Mouse (Mus musculus) heart, postnatal 4 days (tissue): ENCODE results near the gene Rap1b. TPM values are rescaled to one million over a fixed set of nuclear protein-coding genes. Genes with fewer than 3 reads are reported as not detected.
"Not testable (repeated sequence)": the region's sequence is repeated elsewhere in the genome, so short reads cannot be mapped to it uniquely, and the experiment has no call there.

Source experiments
- DNase-seq: peaks from one replicate; pipeline ENCODE4 v3.0.0; 2021
- total RNA-seq, 2 experiments: library from RNA; stranded (reverse); gene quantifications; 2 replicates each; pipeline ENCODE4 v1.2.3; 2021

The Rap1b gene
- total RNA-seq = 100 to 1,000 TPM; 101 to 103 TPM

DNA sequence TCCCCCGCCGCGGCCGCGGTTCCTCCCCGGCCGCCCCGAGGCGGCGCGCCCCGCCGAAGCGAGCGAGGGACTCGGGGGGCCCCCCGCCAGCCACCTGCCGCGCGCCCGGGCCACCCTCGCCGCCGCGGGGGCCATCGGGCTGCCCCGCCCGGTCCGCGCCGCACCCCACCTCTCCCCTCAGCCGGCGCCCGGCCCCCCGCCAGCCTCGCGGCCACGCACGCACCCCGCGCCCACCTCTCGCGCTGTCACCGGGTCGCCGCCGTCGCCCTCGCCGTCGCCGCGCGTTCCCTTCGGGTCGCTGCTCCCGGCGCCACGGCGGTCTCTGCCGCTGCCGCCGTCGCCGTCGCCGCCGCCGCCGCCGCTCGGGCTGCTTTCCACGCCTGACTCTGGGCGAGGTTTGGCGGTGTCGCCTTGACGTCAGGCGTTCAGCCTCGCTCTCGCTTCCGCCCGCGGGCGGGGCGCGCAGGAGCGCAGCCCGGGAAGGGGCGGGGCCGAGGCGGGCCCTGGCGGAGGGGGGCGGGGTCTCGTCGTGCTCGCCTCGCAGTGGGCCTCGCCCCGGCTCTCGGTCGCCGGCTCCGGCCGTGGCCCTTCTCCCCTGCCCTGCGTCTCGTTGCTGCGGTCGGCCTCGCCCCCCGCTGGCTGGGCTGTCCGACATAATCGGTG lies at the start of gene Rap1b:
TSS of gene Rap1b (minus strand) at position 439 of the 663 bp plus-strand sequence.
- peak; percentile 98 for DNase-seq

DNA sequence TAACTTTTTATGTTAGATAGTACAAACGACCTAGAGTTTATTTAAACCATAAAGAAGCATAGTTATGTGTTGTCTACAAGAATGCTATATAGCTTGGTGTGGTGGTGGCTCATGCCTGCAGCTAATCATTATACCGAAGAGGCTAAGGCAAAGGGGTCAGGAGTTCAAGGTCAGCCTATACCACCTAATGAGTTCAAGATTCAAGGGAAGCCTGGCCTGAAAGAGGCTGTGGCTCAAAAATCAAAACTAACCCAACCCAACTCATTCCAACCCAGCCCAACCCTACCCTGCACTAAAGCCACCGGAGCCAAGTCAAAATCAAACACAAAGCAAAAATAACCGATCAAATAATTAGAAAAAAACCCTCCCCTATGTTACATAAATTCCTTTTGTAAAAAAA lies 49.4 kb upstream of the Rap1b start:
- DNase-seq = no peak

- no peak for DNase-seq
These were observed 48.5 kb upstream of the Rap1b start for GRCm38 (mm10) chr10:117894114-117895035.

DNA sequence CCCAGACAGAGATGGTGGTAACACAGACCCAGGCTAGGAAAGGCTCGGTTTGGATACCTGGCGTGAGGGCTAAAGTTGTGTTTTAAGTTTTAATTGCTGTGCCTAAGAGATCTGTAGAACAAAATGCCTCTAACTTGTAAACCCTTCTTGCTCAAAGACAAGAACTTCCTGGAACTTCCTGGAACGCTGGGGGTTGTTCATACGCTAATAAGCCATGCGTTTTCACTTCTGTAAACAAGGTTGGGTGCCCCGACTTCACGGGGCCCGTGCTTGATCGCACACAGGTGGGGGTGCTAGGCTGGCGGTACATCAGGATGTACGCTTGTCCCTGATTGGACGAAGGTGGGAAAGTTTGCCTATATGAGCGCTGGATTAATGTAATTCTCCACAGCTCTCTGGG lies 47.3 kb upstream of the Rap1b start:
- not testable (repeated sequence) for DNase-seq

- no peak for DNase-seq
These were observed 45.5 kb upstream of the Rap1b start for GRCm38 (mm10) chr10:117891327-117891726.

- no peak for DNase-seq
These were observed 43.0 kb upstream of the Rap1b start for GRCm38 (mm10) chr10:117888822-117889221.

DNA sequence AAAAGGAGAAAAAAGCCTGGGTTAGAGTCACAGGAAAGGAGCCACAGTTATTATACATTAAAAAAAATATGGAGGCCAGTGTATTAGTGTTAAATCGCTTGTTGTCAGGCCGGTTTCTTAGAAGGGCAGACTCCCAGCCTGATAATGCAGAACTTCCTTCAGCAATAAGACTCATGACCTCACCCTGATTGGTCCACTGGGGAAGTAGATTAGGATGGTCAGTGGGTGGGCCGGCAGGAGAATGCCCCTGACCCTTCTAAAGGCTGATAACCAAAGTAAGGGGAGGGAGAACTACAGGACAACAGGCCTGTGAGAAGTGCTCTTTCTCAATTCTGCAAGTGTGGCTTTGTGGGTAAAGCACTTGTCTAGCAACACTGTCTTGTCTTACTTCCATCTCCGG lies 39.5 kb upstream of the Rap1b start:
- no peak for DNase-seq

GRCm38 (mm10) chr10:117884760-117885159 lies 38.9 kb upstream of the Rap1b start:
- no peak for DNase-seq

DNA sequence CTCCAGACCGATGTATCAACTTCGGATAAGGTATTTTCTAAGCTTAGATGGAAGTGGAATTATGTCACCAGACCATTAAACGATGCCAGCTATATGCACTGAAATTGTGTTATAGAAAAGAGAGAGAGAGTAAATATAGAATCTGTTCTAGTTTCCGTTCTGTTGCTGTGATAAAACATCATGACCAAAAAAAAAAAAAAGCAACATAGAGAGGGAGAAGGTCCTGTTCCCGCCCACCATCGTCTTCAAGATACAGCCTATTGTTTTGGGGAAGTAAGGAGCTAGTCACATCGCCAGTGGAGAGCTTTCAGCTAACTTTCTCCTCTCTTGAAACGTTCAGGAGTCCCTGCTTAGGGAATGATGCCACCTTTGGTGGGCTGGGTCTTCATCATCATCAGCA lies 37.6 kb upstream of the Rap1b start:
- DNase-seq = no peak

GRCm38 (mm10) chr10:117878628-117879027 lies 32.8 kb upstream of the Rap1b start:
- DNase-seq = no peak

GRCm38 (mm10) chr10:117876801-117877200 lies 31.0 kb upstream of the Rap1b start:
- no peak for DNase-seq

DNA sequence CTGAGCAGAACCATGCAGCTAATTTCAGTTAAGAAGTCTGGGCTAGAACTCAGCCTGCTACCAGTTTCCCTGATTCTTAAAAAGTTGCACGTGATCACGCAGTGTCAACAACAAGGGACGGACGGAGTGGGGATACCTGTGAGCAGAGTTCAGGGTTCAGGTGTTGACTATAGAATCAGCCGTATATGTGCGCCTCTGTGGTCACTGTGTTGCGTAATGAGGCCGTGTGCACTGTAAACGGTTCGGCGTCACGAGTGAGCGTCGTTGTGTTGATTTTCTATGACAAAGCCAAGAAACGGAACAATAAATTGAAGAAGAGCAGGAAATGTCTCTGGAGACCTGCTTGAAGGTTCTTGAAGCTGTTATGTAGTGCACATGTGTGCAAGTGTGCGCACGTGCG lies 30.6 kb upstream of the Rap1b start:
- no peak for DNase-seq

GRCm38 (mm10) chr10:117874936-117875335 lies 29.1 kb upstream of the Rap1b start:
- no peak for DNase-seq

GRCm38 (mm10) chr10:117873952-117874351 lies 28.1 kb upstream of the Rap1b start:
- DNase-seq = no peak

- DNase-seq = no peak
These were observed 26.6 kb upstream of the Rap1b start for GRCm38 (mm10) chr10:117872468-117872867.

DNA sequence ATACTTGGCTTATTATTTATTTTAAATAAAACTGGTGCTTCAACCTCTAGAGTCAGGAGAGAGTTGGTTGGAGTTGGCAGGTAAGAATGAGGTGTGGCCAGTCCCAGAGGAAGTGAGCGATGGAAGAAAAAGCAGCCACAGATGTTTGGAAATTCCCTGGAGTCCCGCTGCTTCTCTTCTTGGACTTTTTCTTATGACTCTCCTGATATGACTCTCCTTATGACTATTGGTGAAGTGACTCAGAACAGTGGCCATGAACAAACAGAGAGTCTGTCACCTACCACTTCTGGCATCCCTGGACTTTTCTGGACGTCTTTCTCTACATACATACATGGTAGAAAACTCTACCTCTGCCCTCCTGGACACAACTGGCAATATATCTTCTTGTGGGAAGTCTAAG lies 21.5 kb upstream of the Rap1b start:
- no peak for DNase-seq

DNA sequence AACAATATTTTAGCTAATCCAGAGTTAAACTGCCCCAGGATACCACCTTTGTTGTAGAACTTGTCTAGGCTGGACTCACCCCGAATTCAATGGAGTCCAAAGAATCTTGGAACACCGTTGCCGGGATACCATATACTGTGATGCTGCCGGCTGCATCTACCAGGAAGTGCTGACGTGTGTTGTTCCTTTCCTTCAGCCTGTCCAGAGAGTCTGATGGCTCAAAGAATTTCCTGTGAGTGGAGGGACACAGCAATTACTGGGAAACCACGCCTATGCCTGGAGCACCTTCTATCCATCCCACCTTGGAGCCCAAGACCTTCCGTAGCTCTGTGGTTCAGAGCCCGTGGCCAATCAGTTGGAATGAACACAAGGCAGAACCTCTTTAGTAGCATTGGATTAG lies 20.8 kb upstream of the Rap1b start:
- DNase-seq = no peak

- DNase-seq = no peak
These were observed 18.9 kb upstream of the Rap1b start for GRCm38 (mm10) chr10:117864695-117865094.

GRCm38 (mm10) chr10:117864251-117864650 lies 18.4 kb upstream of the Rap1b start:
- no peak for DNase-seq

GRCm38 (mm10) chr10:117862014-117862580 lies 16.3 kb upstream of the Rap1b start:
- no peak for DNase-seq

DNA sequence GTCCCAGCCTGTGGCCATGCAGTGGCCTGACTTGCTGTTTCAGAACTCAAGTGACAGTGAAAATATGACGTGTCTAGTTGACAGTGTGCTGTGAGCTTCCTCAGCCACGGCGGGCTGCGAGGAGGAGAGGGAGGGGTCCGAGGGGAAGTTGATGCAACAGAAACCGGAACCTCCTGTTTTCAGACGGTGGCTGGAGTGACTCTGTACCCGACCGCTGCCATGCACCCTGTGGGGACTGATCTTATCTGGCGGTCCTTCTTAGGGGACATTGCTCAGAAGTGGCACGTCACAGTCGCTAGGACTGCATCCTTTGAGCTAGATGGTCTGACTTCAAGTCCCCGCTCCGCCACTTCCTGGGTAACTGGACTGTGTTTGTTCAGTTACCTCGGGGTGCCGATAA lies 15.1 kb upstream of the Rap1b start:
- DNase-seq = no peak

DNA sequence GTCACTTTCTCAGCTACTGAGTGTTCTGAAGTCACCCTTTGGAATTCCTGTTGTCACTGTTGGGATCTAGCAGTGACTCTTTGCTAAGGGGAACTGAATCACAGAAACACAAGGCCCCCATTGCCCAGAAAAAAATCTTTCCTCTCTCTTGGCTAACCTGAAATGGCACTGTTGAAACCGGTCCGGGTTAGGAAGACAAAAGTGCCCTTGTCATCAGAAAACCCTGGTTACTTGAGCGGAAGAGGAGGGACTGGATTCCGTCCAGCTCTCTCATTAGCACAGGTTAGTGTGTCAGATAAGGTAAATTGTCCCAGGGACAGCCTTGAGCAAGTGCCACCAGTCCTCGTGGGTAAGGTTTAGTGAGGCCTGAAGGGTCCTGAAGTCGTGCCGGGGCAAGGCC lies 14.5 kb upstream of the Rap1b start:
- DNase-seq = no peak

DNA sequence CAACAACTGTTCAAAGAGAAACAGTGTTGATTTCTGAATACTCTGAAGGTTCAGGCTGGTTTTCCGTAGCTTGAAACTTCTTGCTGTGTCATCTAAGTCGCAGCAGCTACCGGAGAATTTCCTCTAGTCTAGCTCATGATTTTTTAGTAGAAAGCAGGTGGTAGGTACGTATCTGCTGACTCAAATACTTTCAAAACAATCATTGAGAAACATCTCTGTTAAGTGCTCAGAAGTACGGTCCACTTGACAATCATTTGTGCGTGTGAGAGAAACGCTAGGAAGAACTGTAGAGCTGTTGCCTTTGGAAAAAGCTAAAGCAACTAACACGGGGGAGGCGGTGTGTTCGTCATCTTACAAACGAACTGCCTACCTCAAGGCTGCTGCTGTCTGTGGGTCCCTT lies 14.0 kb upstream of the Rap1b start:
- no peak for DNase-seq

- DNase-seq = no peak
These were observed 12.4 kb upstream of the Rap1b start for GRCm38 (mm10) chr10:117858241-117858640.
